In the genomic region with DNA sequence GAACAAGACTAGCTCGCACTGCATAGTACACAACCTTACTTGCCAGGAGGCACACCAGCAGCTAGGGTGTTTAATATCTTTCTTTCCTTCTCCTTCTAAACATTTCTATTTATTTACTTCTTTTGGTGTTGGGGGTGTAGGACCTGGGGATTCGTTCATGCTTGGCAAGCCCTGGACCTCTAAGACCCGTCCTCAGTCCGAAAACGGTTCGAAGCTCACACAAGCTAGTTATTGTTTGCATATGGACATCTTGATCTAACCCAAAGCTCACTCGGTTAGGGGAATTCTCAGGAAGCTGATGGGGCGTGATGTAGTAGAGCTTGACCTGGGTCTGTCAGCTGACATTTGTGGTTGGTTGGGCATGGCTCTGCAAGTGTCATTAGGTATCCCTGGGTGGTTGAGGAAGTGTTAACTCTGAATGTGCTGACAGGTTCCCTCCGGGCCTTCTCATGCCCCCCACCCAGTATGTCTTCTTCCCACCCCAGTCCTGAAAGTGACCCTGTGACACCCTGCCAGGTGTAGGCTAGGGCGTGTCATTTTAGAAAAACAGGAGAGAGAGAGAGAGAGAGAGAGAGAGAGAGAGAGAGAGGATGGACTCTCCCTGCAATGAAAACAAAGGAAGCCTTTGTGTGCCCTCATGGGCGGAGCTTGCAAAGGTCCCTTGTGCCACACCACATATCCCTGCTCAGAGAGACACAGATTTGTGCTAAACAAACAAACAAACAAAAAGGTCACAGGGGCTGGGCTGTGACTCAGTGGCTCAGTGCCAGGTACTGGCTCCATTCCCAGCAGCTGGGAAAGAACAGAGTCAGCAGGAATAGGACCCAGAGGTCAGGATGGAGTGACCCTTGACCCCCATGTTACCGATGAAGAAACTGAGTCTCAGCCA, we compare ENCODE assay signal across 9 mouse cellular contexts. TPM values are rescaled to one million over a fixed set of nuclear protein-coding genes. Genes with fewer than 3 reads are reported as not detected.
DNase-seq lines count a peak whose midpoint lies in the region; ATAC-seq and TF ChIP-seq lines count a peak whose summit lies in the region.
"Had no signal": no experiment of that assay in that cellular context is flagged by ENCODE, and none has a peak within 500 bp of the region (broad histone marks: within the 10 kb centered on the region; RNA-seq: fewer than 3 reads in every experiment).

No protein-coding gene starts in this region.

- H3K9me3 ChIP-seq in CH12.LX (replicated peaks; ENCODE audit: low read length) = peaks cover 5% of the 10 kb centered on the region
- H3K9me3 ChIP-seq in kidney, embryonic 14.5 days (ENCODE audit: control insufficient read depth, low read length) = no peaks in the 10 kb centered on the region
- H3K9me3 ChIP-seq in forebrain, embryonic 14.5 days (replicated peaks; ENCODE audit: control insufficient read depth, low read length) = peaks cover 4% of the 10 kb centered on the region; the same call in 1 of the 2 replicates
- no peaks in the 10 kb centered on the region for H3K9me3 ChIP-seq in hindbrain, embryonic 14.5 days (ENCODE audit: control insufficient read depth, low read length)
- H3K9me3 ChIP-seq: hindbrain, embryonic 15.5 days had no signal

- H3ac ChIP-seq in myocyte (ENCODE audit: control insufficient read depth, insufficient read length) = no peak overlapping the region

- H3K36me3 ChIP-seq in CH12.LX (replicated peaks in 1 of 2; ENCODE audit: control insufficient read depth in 1 of 2, insufficient read depth in 1 of 2, low read length in 1 of 2) (peaks cover 20 to 40% of the 10 kb centered on the region in 2 experiments), myocyte (ENCODE audit: control insufficient read depth, insufficient read depth) (no peaks in the 10 kb centered on the region)
- H3K36me3 ChIP-seq in kidney, embryonic 14.5 days (ENCODE audit: control insufficient read depth, insufficient read depth, low read length) = no peaks in the 10 kb centered on the region
- no peaks in the 10 kb centered on the region for H3K36me3 ChIP-seq in forebrain, embryonic 14.5 days (ENCODE audit: control insufficient read depth, insufficient read depth, low read length)
- H3K36me3 ChIP-seq in hindbrain, embryonic 14.5 days (replicated peaks; ENCODE audit: control insufficient read depth, insufficient read depth) = no peaks in the 10 kb centered on the region
- H3K36me3 ChIP-seq: hindbrain, embryonic 15.5 days had no signal

- no peak; the same call in 1 of the 2 replicates for TF ChIP-seq RAD21 in CH12.LX (IDR thresholded peaks at IDR 0.05; ENCODE audit: low read depth, low read length)

- WGBS in kidney, embryonic 14.5 days = 38% methylated on average over 12 of the region's 12 CpGs
- 72% methylated on average over 12 of the region's 12 CpGs for WGBS in forebrain, embryonic 14.5 days
- WGBS in hindbrain, embryonic 14.5 days = 67% methylated on average over 12 of the region's 12 CpGs

- H3K9ac ChIP-seq in CH12.LX (ENCODE audit: insufficient read depth, low read depth) = peak overlapping the region; percentile 69; the same call in 1 of the 2 replicates
- H3K9ac ChIP-seq in kidney, embryonic 14.5 days (ENCODE audit: low read depth, low read length) = no peak overlapping the region
- H3K9ac ChIP-seq in forebrain, embryonic 14.5 days (ENCODE audit: low read length) = no peak overlapping the region
- no peak overlapping the region for H3K9ac ChIP-seq in hindbrain, embryonic 14.5 days
- H3K9ac ChIP-seq: hindbrain, embryonic 15.5 days had no signal

- H3K27me3 ChIP-seq in CH12.LX (replicated peaks) = no peaks in the 10 kb centered on the region
- H3K27me3 ChIP-seq in kidney, embryonic 14.5 days (ENCODE audit: control insufficient read depth, insufficient read depth, low read length) = no peaks in the 10 kb centered on the region
- no peaks in the 10 kb centered on the region for H3K27me3 ChIP-seq in myocyte (ENCODE audit: control insufficient read depth, insufficient read depth, insufficient read length)
- no peaks in the 10 kb centered on the region for H3K27me3 ChIP-seq in forebrain, embryonic 14.5 days (replicated peaks; ENCODE audit: control insufficient read depth, insufficient read depth, low read length)
- H3K27me3 ChIP-seq in hindbrain, embryonic 14.5 days (ENCODE audit: control insufficient read depth, insufficient read depth, low read length) = no peaks in the 10 kb centered on the region
- H3K27me3 ChIP-seq: hindbrain, embryonic 15.5 days had no signal

- peaks cover 55 to 80% of the 10 kb centered on the region in 2 experiments for H3K4me1 ChIP-seq in CH12.LX (ENCODE audit: control insufficient read depth in 1 of 2, insufficient read depth in 2 of 2)
- H3K4me1 ChIP-seq in cortical plate, adult 2 months (ENCODE audit: control insufficient read depth, insufficient read depth, low read length) = peaks cover 6% of the 10 kb centered on the region
- peaks cover 22% of the 10 kb centered on the region for H3K4me1 ChIP-seq in kidney, embryonic 14.5 days (ENCODE audit: control insufficient read depth, insufficient read depth, low read length)
- no peaks in the 10 kb centered on the region for H3K4me1 ChIP-seq in forebrain, embryonic 14.5 days (ENCODE audit: control insufficient read depth, insufficient read depth, low read length)
- no peaks in the 10 kb centered on the region for H3K4me1 ChIP-seq in hindbrain, embryonic 14.5 days (replicated peaks; ENCODE audit: control insufficient read depth, insufficient read depth, low read length)
- H3K4me1 ChIP-seq: hindbrain, embryonic 15.5 days had no signal

- H3K4me3 ChIP-seq in CH12.LX (replicated peaks in 1 of 3; ENCODE audit: low read depth in 2 of 3, low read length in 2 of 3, poor library complexity in 1 of 3) = peak overlapping the region; percentile 32 to 57 (median 44)
- no peak overlapping the region for H3K4me3 ChIP-seq in cortical plate, adult 2 months (ENCODE audit: insufficient read depth, low read length)
- H3K4me3 ChIP-seq in kidney, embryonic 14.5 days (ENCODE audit: low read length) = no peak overlapping the region
- H3K4me3 ChIP-seq in myocyte = no peak overlapping the region
- H3K4me3 ChIP-seq in forebrain, embryonic 14.5 days (ENCODE audit: low read depth, low read length) = no peak overlapping the region
- no peak overlapping the region for H3K4me3 ChIP-seq in hindbrain, embryonic 14.5 days (replicated peaks; ENCODE audit: low read length)
- H3K4me3 ChIP-seq: hindbrain, embryonic 15.5 days had no signal

- peaks cover 49% of the 10 kb centered on the region for H3K79me2 ChIP-seq in CH12.LX (replicated peaks; ENCODE audit: control insufficient read depth, extremely low read depth, insufficient read depth, poor library complexity, severe bottlenecking)
- no peaks in the 10 kb centered on the region for H3K79me2 ChIP-seq in myocyte (ENCODE audit: control insufficient read depth, insufficient read depth)

- intact Hi-C loops in heart, postnatal 25 days (cut with DNase I) = no loop called here

- peak; percentile 94 for DNase-seq in heart, adult 11 months
- no peak for DNase-seq in heart, postnatal 25 days (ENCODE audit: low spot score)
- DNase-seq in CH12.LX (ENCODE audit: extremely low read depth) = peak; percentile 94
- no peak for DNase-seq in forebrain, embryonic 14.5 days (ENCODE audit: low spot score)
- DNase-seq in hindbrain, embryonic 14.5 days (ENCODE audit: low spot score) = no peak

- TF ChIP-seq POLR2A in CH12.LX (IDR thresholded peaks at IDR 0.05; ENCODE audit: low read depth, low read length) (no peak; the same call in 1 of the 2 replicates), myocyte (IDR thresholded peaks at IDR 0.05; ENCODE audit: insufficient read length, low read depth) (no peak)
- TF ChIP-seq POLR2A in cortical plate, adult 2 months (IDR thresholded peaks at IDR 0.05; ENCODE audit: extremely low read depth, insufficient read depth, low read length) = no peak

- ATAC-seq in kidney, embryonic 14.5 days (ENCODE audit: low FRiP score, low TSS enrichment) = no peak
- no peak for ATAC-seq in forebrain, embryonic 14.5 days
- ATAC-seq in hindbrain, embryonic 14.5 days (ENCODE audit: low FRiP score) = no peak

- in situ Hi-C loops in CH12.LX (cut with MboI; ENCODE audit: low pct_ligation_motif_present, low pct_unique_long_range_greater_than_20kb, low sequenced_read_pairs) = no loop called here

- H3K4me2 ChIP-seq in CH12.LX (ENCODE audit: insufficient read depth, low read depth, poor library complexity, severe bottlenecking) (peak overlapping the region; percentile 81), myocyte (ENCODE audit: low read depth) (peak overlapping the region; percentile 10)
- H3K4me2 ChIP-seq in kidney, embryonic 14.5 days (replicated peaks; ENCODE audit: low read depth, low read length) = 0 out of 2 replicates have a peak overlapping the region, but pooled peaks have one; percentile 10
- H3K4me2 ChIP-seq in forebrain, embryonic 14.5 days (ENCODE audit: low read length) = no peak overlapping the region
- no peak overlapping the region for H3K4me2 ChIP-seq in hindbrain, embryonic 14.5 days (replicated peaks)
- H3K4me2 ChIP-seq: hindbrain, embryonic 15.5 days had no signal

- TF ChIP-seq CTCF in CH12.LX (conservative IDR thresholded peaks at IDR 0.05 in 1 of 2, IDR thresholded peaks at IDR 0.05 in 1 of 2; ENCODE audit: low read depth in 2 of 2, low read length in 2 of 2) = no peak
- TF ChIP-seq CTCF in cortical plate, adult 2 months (IDR thresholded peaks at IDR 0.05; ENCODE audit: extremely low read depth, insufficient read depth, low read length) = no peak

- TF ChIP-seq EP300 in CH12.LX (IDR thresholded peaks at IDR 0.05; ENCODE audit: low read length) = peak; percentile 91

- dilution Hi-C loops in CH12.LX (cut with MboI; ENCODE audit: extremely low pct_ligation_motif_present, extremely low pct_unique_long_range_greater_than_20kb, low sequenced_read_pairs) = no loop called here

- peak overlapping the region; percentile 99 for H3K27ac ChIP-seq in CH12.LX (ENCODE audit: insufficient read depth, low read depth)
- peak overlapping the region; percentile 51; the same call in 1 of the 2 replicates for H3K27ac ChIP-seq in cortical plate, adult 2 months (ENCODE audit: insufficient read depth, low read length)
- peak overlapping the region; percentile 3; the same call in 1 of the 2 replicates for H3K27ac ChIP-seq in kidney, embryonic 14.5 days (ENCODE audit: low read depth, low read length)
- H3K27ac ChIP-seq in forebrain, embryonic 14.5 days (ENCODE audit: low read depth, low read length) = no peak overlapping the region
- no peak overlapping the region for H3K27ac ChIP-seq in hindbrain, embryonic 14.5 days
- H3K27ac ChIP-seq: hindbrain, embryonic 15.5 days had no signal

RNA-seq across cellular contexts. Expression of a gene that starts 23.3 kb away (rescaled TPM):
- 10 to 100 TPM in 1 of 2 experiments, 1 to 10 TPM in 1; 9.7 to 10.6 TPM for total RNA-seq in heart, postnatal 25 days (2021)
- 31.6 and 39.5 TPM in 2 replicates for total RNA-seq in CH12.LX (2012; rRNA removed)
- 26.9 and 30.0 TPM in 2 replicates for total RNA-seq in CH12.LX (2014; rRNA removed)
- polyA plus RNA-seq in CH12.LX (2012; ENCODE audit: insufficient read length, low read depth) = 32.5 and 38.6 TPM in 2 replicates
- 23.7 and 24.7 TPM in 2 replicates for polyA plus RNA-seq in cortical plate, adult 2 months (2012; rRNA removed)
- 1.9 and 2.6 TPM in 2 replicates for polyA plus RNA-seq in kidney, embryonic 14.5 days (2014; fragmentation: Nextera tagmentation; extraction: Ambion mirVana)
- 17.0 TPM for polyA plus RNA-seq in myocyte (2012; fragmentation: generic; extraction: Trizol)
- 0.68 and 0.90 TPM in 2 replicates for polyA plus RNA-seq in forebrain, embryonic 14.5 days (2014; fragmentation: Nextera tagmentation; extraction: Ambion mirVana)
- 0.95 and 1.4 TPM in 2 replicates for polyA plus RNA-seq in hindbrain, embryonic 14.5 days (2014; fragmentation: Nextera tagmentation; extraction: Ambion mirVana)

RNA-seq across cellular contexts. Expression of a gene that starts 35.3 kb away (rescaled TPM):
- total RNA-seq in heart, postnatal 25 days (2021) = 10 to 100 TPM; 55.3 to 57.1 TPM
- total RNA-seq in CH12.LX (2012; rRNA removed) = 35.1 and 62.5 TPM in 2 replicates
- 34.5 and 35.5 TPM in 2 replicates for total RNA-seq in CH12.LX (2014; rRNA removed)
- 58.0 and 70.8 TPM in 2 replicates for polyA plus RNA-seq in CH12.LX (2012; ENCODE audit: insufficient read length, low read depth)
- polyA plus RNA-seq in cortical plate, adult 2 months (2012; rRNA removed) = 28.4 and 28.8 TPM in 2 replicates
- polyA plus RNA-seq in kidney, embryonic 14.5 days (2014; fragmentation: Nextera tagmentation; extraction: Ambion mirVana) = 0.93 and 1.9 TPM in 2 replicates
- 21.0 TPM for polyA plus RNA-seq in myocyte (2012; fragmentation: generic; extraction: Trizol)
- polyA plus RNA-seq in forebrain, embryonic 14.5 days (2014; fragmentation: Nextera tagmentation; extraction: Ambion mirVana) = 1.1 and 1.6 TPM in 2 replicates
- 2.2 and 2.4 TPM in 2 replicates for polyA plus RNA-seq in hindbrain, embryonic 14.5 days (2014; fragmentation: Nextera tagmentation; extraction: Ambion mirVana)

RNA-seq across cellular contexts. Expression of a gene that starts 37.8 kb away (rescaled TPM):
- 10 to 100 TPM; 10.7 to 11.7 TPM for total RNA-seq in heart, postnatal 25 days (2021)
- 14.2 and 17.6 TPM in 2 replicates for total RNA-seq in CH12.LX (2012; rRNA removed)
- 32.6 and 36.6 TPM in 2 replicates for total RNA-seq in CH12.LX (2014; rRNA removed)
- polyA plus RNA-seq in CH12.LX (2012; ENCODE audit: insufficient read length, low read depth) = 19.2 and 23.1 TPM in 2 replicates
- 55.1 and 67.8 TPM in 2 replicates for polyA plus RNA-seq in cortical plate, adult 2 months (2012; rRNA removed)
- 25.9 and 40.7 TPM in 2 replicates for polyA plus RNA-seq in kidney, embryonic 14.5 days (2014; fragmentation: Nextera tagmentation; extraction: Ambion mirVana)
- 20.6 TPM for polyA plus RNA-seq in myocyte (2012; fragmentation: generic; extraction: Trizol)
- 90.3 and 97.1 TPM in 2 replicates for polyA plus RNA-seq in forebrain, embryonic 14.5 days (2014; fragmentation: Nextera tagmentation; extraction: Ambion mirVana)
- 86.5 and 96.9 TPM in 2 replicates for polyA plus RNA-seq in hindbrain, embryonic 14.5 days (2014; fragmentation: Nextera tagmentation; extraction: Ambion mirVana)

RNA-seq across cellular contexts. Expression of a gene that starts 57.0 kb away (rescaled TPM):
- 10 to 100 TPM; 70.0 to 70.9 TPM for total RNA-seq in heart, postnatal 25 days (2021)
- 112 and 122 TPM in 2 replicates for total RNA-seq in CH12.LX (2012; rRNA removed)
- total RNA-seq in CH12.LX (2014; rRNA removed) = 224 and 245 TPM in 2 replicates
- 142 and 145 TPM in 2 replicates for polyA plus RNA-seq in CH12.LX (2012; ENCODE audit: insufficient read length, low read depth)
- 425 and 442 TPM in 2 replicates for polyA plus RNA-seq in cortical plate, adult 2 months (2012; rRNA removed)
- 233 and 273 TPM in 2 replicates for polyA plus RNA-seq in kidney, embryonic 14.5 days (2014; fragmentation: Nextera tagmentation; extraction: Ambion mirVana)
- 199 TPM for polyA plus RNA-seq in myocyte (2012; fragmentation: generic; extraction: Trizol)
- polyA plus RNA-seq in forebrain, embryonic 14.5 days (2014; fragmentation: Nextera tagmentation; extraction: Ambion mirVana) = 280 and 307 TPM in 2 replicates
- polyA plus RNA-seq in hindbrain, embryonic 14.5 days (2014; fragmentation: Nextera tagmentation; extraction: Ambion mirVana) = 261 and 267 TPM in 2 replicates

RNA-seq across cellular contexts. Expression of a gene that starts 58.1 kb away (rescaled TPM):
- total RNA-seq in heart, postnatal 25 days (2021) = not detected
- not detected in 2 replicates for total RNA-seq in CH12.LX (2012; rRNA removed)
- total RNA-seq in CH12.LX (2014; rRNA removed) = not detected in 2 replicates
- polyA plus RNA-seq in CH12.LX (2012; ENCODE audit: insufficient read length, low read depth) = 1.1 and 2.6 TPM in 2 replicates
- 0.15 and 0.40 TPM in 2 replicates for polyA plus RNA-seq in cortical plate, adult 2 months (2012; rRNA removed)
- polyA plus RNA-seq in kidney, embryonic 14.5 days (2014; fragmentation: Nextera tagmentation; extraction: Ambion mirVana) = 0.37 and 0.60 TPM in 2 replicates
- 0.35 TPM for polyA plus RNA-seq in myocyte (2012; fragmentation: generic; extraction: Trizol)
- polyA plus RNA-seq in forebrain, embryonic 14.5 days (2014; fragmentation: Nextera tagmentation; extraction: Ambion mirVana) = 0.54 and 0.66 TPM in 2 replicates
- 1.1 and 1.2 TPM in 2 replicates for polyA plus RNA-seq in hindbrain, embryonic 14.5 days (2014; fragmentation: Nextera tagmentation; extraction: Ambion mirVana)

Comparison
In these comparisons a context has a peak if more than half of its experiments do, and no peak if none do; other contexts are left out.
1. DNase-seq: peak in heart, adult 11 months (single experiment) and CH12.LX (single experiment); none in heart, postnatal 25 days (single experiment), forebrain, embryonic 14.5 days (single experiment) and hindbrain, embryonic 14.5 days (single experiment).
2. H3K27ac ChIP-seq: peak in CH12.LX (single experiment), cortical plate, adult 2 months (single experiment) and kidney, embryonic 14.5 days (single experiment); none in forebrain, embryonic 14.5 days (single experiment) and hindbrain, embryonic 14.5 days (single experiment).
3. H3K4me2 ChIP-seq: peak in CH12.LX (single experiment), kidney, embryonic 14.5 days (single experiment) and myocyte (single experiment); none in forebrain, embryonic 14.5 days (single experiment) and hindbrain, embryonic 14.5 days (single experiment).
4. H3K4me3 ChIP-seq: peak in CH12.LX (3 of 3); none in cortical plate, adult 2 months (single experiment), kidney, embryonic 14.5 days (single experiment), myocyte (single experiment), forebrain, embryonic 14.5 days (single experiment) and hindbrain, embryonic 14.5 days (single experiment).